ENCODE assay signal across 16 mouse cellular contexts in genomic region chr9:68486646-68487045, GRCm38 (mm10).
DNase-seq lines count a peak whose midpoint lies in the region; ATAC-seq and TF ChIP-seq lines count a peak whose summit lies in the region.
"Had no signal": no experiment of that assay in that cellular context is flagged by ENCODE, and none has a peak within 500 bp of the region (broad histone marks: within the 10 kb centered on the region; RNA-seq: fewer than 3 reads in every experiment).

No protein-coding gene starts in this region.

- DNase-seq in forebrain, postnatal 0 days, result peak; percentile 37
- DNase-seq in left cerebral cortex, postnatal 10 days (ENCODE audit: extremely low spot score in 1 of 2, low spot score in 2 of 2), result peak; percentile 9 to 19
- DNase-seq in left cerebral cortex, postnatal 36 days (ENCODE audit: low spot score in 2 of 2), result no peak
- DNase-seq in cerebellum, adult 8-10 months, result peak; percentile 3
- peak; percentile 14 to 15 for DNase-seq in layer of hippocampus, adult 8-10 months (ENCODE audit: low spot score in 2 of 2)
- DNase-seq in neural tube, embryonic 10.5 days (ENCODE audit: extremely low spot score, low spot score), result no peak
- DNase-seq: embryo, embryonic 11 days; liver; lung, adult 2 months had no signal

- H3K4me2 ChIP-seq in forebrain, postnatal 0 days (ENCODE audit: low read depth), result no peak overlapping the region
- no peak overlapping the region for H3K4me2 ChIP-seq in forebrain, embryonic 15.5 days (replicated peaks)
- H3K4me2 ChIP-seq in neural tube, embryonic 15.5 days, result no peak overlapping the region
- H3K4me2 ChIP-seq: kidney, embryonic 15.5 days; neural tube, embryonic 13.5 days had no signal

- no peaks in the 10 kb centered on the region for H3K36me3 ChIP-seq in forebrain, postnatal 0 days (ENCODE audit: insufficient read depth)
- H3K36me3 ChIP-seq in forebrain, embryonic 15.5 days, result no peaks in the 10 kb centered on the region
- H3K36me3 ChIP-seq in neural tube, embryonic 15.5 days, result no peaks in the 10 kb centered on the region
- H3K36me3 ChIP-seq: kidney, embryonic 15.5 days; neural tube, embryonic 13.5 days had no signal

- no peaks in the 10 kb centered on the region for H3K4me1 ChIP-seq in forebrain, postnatal 0 days (ENCODE audit: insufficient read depth)
- no peaks in the 10 kb centered on the region for H3K4me1 ChIP-seq in forebrain, embryonic 15.5 days
- no peaks in the 10 kb centered on the region for H3K4me1 ChIP-seq in neural tube, embryonic 15.5 days
- H3K4me1 ChIP-seq: kidney, embryonic 15.5 days; neural tube, embryonic 13.5 days had no signal

- intact Hi-C loops in left cerebral cortex, postnatal 10 days (cut with DNase I), result loop anchor here (2.0 kb wide), 1 partner anchor 22 kb away; no protein-coding TSS in a partner anchor
- intact Hi-C loops in left cerebral cortex, postnatal 36 days (cut with DNase I), result no loop called here

- no peak overlapping the region for H3K27ac ChIP-seq in forebrain, postnatal 0 days (ENCODE audit: low read depth, low read length)
- H3K27ac ChIP-seq in forebrain, embryonic 15.5 days (replicated peaks), result no peak overlapping the region
- H3K27ac ChIP-seq in neural tube, embryonic 15.5 days (replicated peaks), result no peak overlapping the region
- H3K27ac ChIP-seq: kidney, embryonic 15.5 days; left cerebral cortex, adult 2 months; neural tube, embryonic 13.5 days had no signal

- H3K9me3 ChIP-seq in forebrain, postnatal 0 days (ENCODE audit: low read length), result no peaks in the 10 kb centered on the region
- no peaks in the 10 kb centered on the region for H3K9me3 ChIP-seq in forebrain, embryonic 15.5 days
- H3K9me3 ChIP-seq in neural tube, embryonic 15.5 days (replicated peaks), result no peaks in the 10 kb centered on the region
- H3K9me3 ChIP-seq: kidney, embryonic 15.5 days; neural tube, embryonic 13.5 days had no signal

- 47% methylated on average over 5 of the region's 5 CpGs for WGBS in forebrain, postnatal 0 days
- WGBS in forebrain, embryonic 15.5 days, result 73% methylated on average over 5 of the region's 5 CpGs
- 75% methylated on average over 5 of the region's 5 CpGs for WGBS in neural tube, embryonic 15.5 days

- no peaks in the 10 kb centered on the region for H3K27me3 ChIP-seq in forebrain, postnatal 0 days (ENCODE audit: insufficient read depth, low read length)
- no peaks in the 10 kb centered on the region for H3K27me3 ChIP-seq in forebrain, embryonic 15.5 days
- no peaks in the 10 kb centered on the region for H3K27me3 ChIP-seq in neural tube, embryonic 15.5 days (replicated peaks)
- H3K27me3 ChIP-seq: kidney, embryonic 15.5 days; neural tube, embryonic 13.5 days had no signal

- no peak overlapping the region for H3K9ac ChIP-seq in forebrain, postnatal 0 days
- H3K9ac ChIP-seq in forebrain, embryonic 15.5 days (replicated peaks), result no peak overlapping the region
- H3K9ac ChIP-seq in neural tube, embryonic 15.5 days (replicated peaks), result no peak overlapping the region
- H3K9ac ChIP-seq: kidney, embryonic 15.5 days; neural tube, embryonic 13.5 days had no signal

- H3K4me3 ChIP-seq in forebrain, postnatal 0 days (ENCODE audit: low read depth, low read length), result no peak overlapping the region
- H3K4me3 ChIP-seq in forebrain, embryonic 15.5 days, result no peak overlapping the region
- no peak overlapping the region for H3K4me3 ChIP-seq in neural tube, embryonic 15.5 days (replicated peaks)
- H3K4me3 ChIP-seq: erythroblast, embryonic 14.5 days; kidney, embryonic 15.5 days; left cerebral cortex, adult 2 months; neural tube, embryonic 13.5 days had no signal

- no peak for TF ChIP-seq CTCF in forebrain, postnatal 0 days (IDR thresholded peaks at IDR 0.05; ENCODE audit: low read depth)

- peak; percentile 53 for ATAC-seq in forebrain, postnatal 0 days
- ATAC-seq in forebrain, embryonic 15.5 days (replicated peaks), result no peak
- ATAC-seq in neural tube, embryonic 15.5 days (ENCODE audit: low FRiP score), result no peak
- ATAC-seq: midbrain, embryonic 16.5 days had no signal

Comparison
In these comparisons a context has a peak if more than half of its experiments do, and no peak if none do; other contexts are left out.
1. DNase-seq: peak in forebrain, postnatal 0 days (single experiment), left cerebral cortex, postnatal 10 days (2 of 2), cerebellum, adult 8-10 months (single experiment) and layer of hippocampus, adult 8-10 months (2 of 2); none in left cerebral cortex, postnatal 36 days (0 of 2) and neural tube, embryonic 10.5 days (single experiment).